Mouse (Mus musculus): ENCODE data around the gene Ppm1e. TPM values are rescaled to one million over a fixed set of nuclear protein-coding genes. Genes with fewer than 3 reads are reported as not detected.

Ppm1e gene
- polyA plus RNA-seq, 1 experiment from 2014 or later: 34.9 TPM

GRCm38 (mm10) chr11:87238891-87239530 lies 119.8 kb downstream of the Ppm1e start:
- WGBS: 86% methylated on average over 7 of the region's 7 CpGs
- no peaks in the 10 kb centered on the region for H3K4me1 ChIP-seq (ENCODE audit: control insufficient read depth, insufficient read depth, low read length)
- no peak for ATAC-seq (ENCODE audit: low FRiP score, low TSS enrichment)

GRCm38 (mm10) chr11:87235486-87235872 lies 123.3 kb downstream of the Ppm1e start:
- ATAC-seq (ENCODE audit: low FRiP score, low TSS enrichment): no peak
- H3K36me3 ChIP-seq (ENCODE audit: control insufficient read depth, insufficient read depth, low read length): peaks cover 46% of the 10 kb centered on the region

More at GRCm38 (mm10) chr11:87238891-87239530, 119.8 kb downstream of the Ppm1e start:
- Histone ChIP-seq H3K4me2 (ENCODE audit: low read length) (no peak overlapping the region), H3K4me3 (replicated peaks; ENCODE audit: low read depth, low read length) (no peak overlapping the region), H3K27ac (replicated peaks; ENCODE audit: low read depth, low read length) (no peak overlapping the region), H3K9ac (replicated peaks; ENCODE audit: low read length) (no peak overlapping the region), H3K27me3 (ENCODE audit: control insufficient read depth, insufficient read depth, low read length) (no peaks in the 10 kb centered on the region), H3K36me3 (ENCODE audit: control insufficient read depth, insufficient read depth, low read length) (peaks cover 25% of the 10 kb centered on the region), H3K9me3 (ENCODE audit: control insufficient read depth, low read length) (no peaks in the 10 kb centered on the region)
- no peak for DNase-seq

GRCm38 (mm10) chr11:87234743-87235485 lies 123.9 kb downstream of the Ppm1e start:
- DNase-seq (no peak), ATAC-seq (ENCODE audit: low FRiP score, low TSS enrichment) (no peak)
- Histone ChIP-seq H3K36me3 (ENCODE audit: control insufficient read depth, insufficient read depth, low read length) (peaks cover 43% of the 10 kb centered on the region), H3K4me2 (ENCODE audit: low read length) (no peak overlapping the region), H3K4me3 (replicated peaks; ENCODE audit: low read depth, low read length) (no peak overlapping the region), H3K9me3 (ENCODE audit: control insufficient read depth, low read length) (no peaks in the 10 kb centered on the region), H3K27me3 (ENCODE audit: control insufficient read depth, insufficient read depth, low read length) (no peaks in the 10 kb centered on the region), H3K4me1 (ENCODE audit: control insufficient read depth, insufficient read depth, low read length) (no peaks in the 10 kb centered on the region), H3K27ac (replicated peaks; ENCODE audit: low read depth, low read length) (no peak overlapping the region), H3K9ac (replicated peaks; ENCODE audit: low read length) (no peak overlapping the region)
- WGBS: 95% methylated on average over 12 of the region's 12 CpGs

More at GRCm38 (mm10) chr11:87235486-87235872, 123.3 kb downstream of the Ppm1e start:
- Histone ChIP-seq H3K4me3 (replicated peaks; ENCODE audit: low read depth, low read length) (no peak overlapping the region), H3K9ac (replicated peaks; ENCODE audit: low read length) (no peak overlapping the region), H3K4me1 (ENCODE audit: control insufficient read depth, insufficient read depth, low read length) (no peaks in the 10 kb centered on the region), H3K27ac (replicated peaks; ENCODE audit: low read depth, low read length) (no peak overlapping the region), H3K4me2 (ENCODE audit: low read length) (no peak overlapping the region), H3K27me3 (ENCODE audit: control insufficient read depth, insufficient read depth, low read length) (no peaks in the 10 kb centered on the region), H3K9me3 (ENCODE audit: control insufficient read depth, low read length) (no peaks in the 10 kb centered on the region)
- 89% methylated on average over 5 of the region's 5 CpGs for WGBS
- no peak for DNase-seq

- 92% methylated on average over 5 of the region's 5 CpGs for WGBS
- no peaks in the 10 kb centered on the region for H3K27me3 ChIP-seq (ENCODE audit: control insufficient read depth, insufficient read depth, low read length)
- H3K4me3 ChIP-seq (replicated peaks; ENCODE audit: low read depth, low read length): no peak overlapping the region
- H3K9me3 ChIP-seq (ENCODE audit: control insufficient read depth, low read length): no peaks in the 10 kb centered on the region
- H3K4me2 ChIP-seq (ENCODE audit: low read length): no peak overlapping the region
- ATAC-seq (ENCODE audit: low FRiP score, low TSS enrichment): no peak
- DNase-seq: no peak
- no peaks in the 10 kb centered on the region for H3K4me1 ChIP-seq (ENCODE audit: control insufficient read depth, insufficient read depth, low read length)
- peaks cover 49% of the 10 kb centered on the region for H3K36me3 ChIP-seq (ENCODE audit: control insufficient read depth, insufficient read depth, low read length)
- H3K9ac ChIP-seq (replicated peaks; ENCODE audit: low read length): no peak overlapping the region
- H3K27ac ChIP-seq (replicated peaks; ENCODE audit: low read depth, low read length): no peak overlapping the region
Observed at GRCm38 (mm10) chr11:87233377-87233776, 125.4 kb downstream of the Ppm1e start.

- no peaks in the 10 kb centered on the region for H3K4me1 ChIP-seq (ENCODE audit: control insufficient read depth, insufficient read depth, low read length)
- H3K9ac ChIP-seq (replicated peaks; ENCODE audit: low read length): no peak overlapping the region
- no peak overlapping the region for H3K4me3 ChIP-seq (replicated peaks; ENCODE audit: low read depth, low read length)
- no peak overlapping the region for H3K4me2 ChIP-seq (ENCODE audit: low read length)
- DNase-seq (no peak), ATAC-seq (ENCODE audit: low FRiP score, low TSS enrichment) (no peak)
- H3K9me3 ChIP-seq (ENCODE audit: control insufficient read depth, low read length): no peaks in the 10 kb centered on the region
- H3K27ac ChIP-seq (replicated peaks; ENCODE audit: low read depth, low read length): no peak overlapping the region
- WGBS: 84% methylated on average over 5 of the region's 5 CpGs
- H3K36me3 ChIP-seq (ENCODE audit: control insufficient read depth, insufficient read depth, low read length): peaks cover 53% of the 10 kb centered on the region
- no peaks in the 10 kb centered on the region for H3K27me3 ChIP-seq (ENCODE audit: control insufficient read depth, insufficient read depth, low read length)
Observed at GRCm38 (mm10) chr11:87227056-87227455, 131.8 kb downstream of the Ppm1e start.

- H3K36me3 ChIP-seq (ENCODE audit: control insufficient read depth, insufficient read depth, low read length): peaks cover 47% of the 10 kb centered on the region
- no peak overlapping the region for H3K4me2 ChIP-seq (ENCODE audit: low read length)
- ATAC-seq (ENCODE audit: low FRiP score, low TSS enrichment) (no peak), DNase-seq (no peak)
- no peak overlapping the region for H3K4me3 ChIP-seq (replicated peaks; ENCODE audit: low read depth, low read length)
- 92% methylated on average over 3 of the region's 3 CpGs for WGBS
- no peak overlapping the region for H3K9ac ChIP-seq (replicated peaks; ENCODE audit: low read length)
- no peak overlapping the region for H3K27ac ChIP-seq (replicated peaks; ENCODE audit: low read depth, low read length)
- no peaks in the 10 kb centered on the region for H3K9me3 ChIP-seq (ENCODE audit: control insufficient read depth, low read length)
- H3K4me1 ChIP-seq (ENCODE audit: control insufficient read depth, insufficient read depth, low read length): no peaks in the 10 kb centered on the region
- H3K27me3 ChIP-seq (ENCODE audit: control insufficient read depth, insufficient read depth, low read length): no peaks in the 10 kb centered on the region
Observed at GRCm38 (mm10) chr11:87222686-87223085, 136.1 kb downstream of the Ppm1e start.

GRCm38 (mm10) chr11:87212313-87212712 lies 146.5 kb downstream of the Ppm1e start:
- H3K27me3 ChIP-seq (ENCODE audit: control insufficient read depth, insufficient read depth, low read length): no peaks in the 10 kb centered on the region
- H3K27ac ChIP-seq (replicated peaks; ENCODE audit: low read depth, low read length): no peak overlapping the region
- WGBS: 89% methylated on average over 5 of the region's 5 CpGs
- H3K4me2 ChIP-seq (ENCODE audit: low read length): no peak overlapping the region
- ATAC-seq (ENCODE audit: low FRiP score, low TSS enrichment) (no peak), DNase-seq (no peak)
- no peak overlapping the region for H3K4me3 ChIP-seq (replicated peaks; ENCODE audit: low read depth, low read length)
- no peaks in the 10 kb centered on the region for H3K4me1 ChIP-seq (ENCODE audit: control insufficient read depth, insufficient read depth, low read length)
- no peak overlapping the region for H3K9ac ChIP-seq (replicated peaks; ENCODE audit: low read length)
- no peaks in the 10 kb centered on the region for H3K9me3 ChIP-seq (ENCODE audit: control insufficient read depth, low read length)
- peaks cover 36% of the 10 kb centered on the region for H3K36me3 ChIP-seq (ENCODE audit: control insufficient read depth, insufficient read depth, low read length)

Data from midbrain, embryonic 14.5 days (tissue).